Mouse (Mus musculus) C2C12 (cell line): Measurements from ENCODE around the gene Stn1. TPM values are rescaled to one million over a fixed set of nuclear protein-coding genes. Genes with fewer than 3 reads are reported as not detected.

Experiments used
- H3K27me3 ChIP-seq: one replicate; pipeline ENCODE4 v1.6.1; 2011; ENCODE audit not compliant: control insufficient read depth, insufficient read depth, insufficient read length
- H3K36me3 ChIP-seq: one replicate; pipeline ENCODE4 v1.6.1; 2011; ENCODE audit not compliant: control insufficient read depth, insufficient read depth
- H3K4me3 ChIP-seq: one replicate; pipeline ENCODE4 v1.5.1; 2011; ENCODE audit warnings: mild to moderate bottlenecking, control low read depth; ENCODE audit not compliant: poor library complexity, insufficient read depth, severe bottlenecking
- H3K79me2 ChIP-seq: one replicate; pipeline ENCODE4 v1.6.1; 2011; ENCODE audit not compliant: control insufficient read depth, insufficient read depth
- H3K79me3 ChIP-seq: one replicate; pipeline ENCODE4 v1.6.1; 2011; ENCODE audit warnings: low read depth, control low read depth
- H3ac ChIP-seq: one replicate; pipeline ENCODE3; 2011; ENCODE audit warnings: low read depth; ENCODE audit not compliant: control insufficient read depth, insufficient read length
- CEBPB ChIP-seq: IDR thresholded peaks from one replicate; pipeline ENCODE4 v1.6.1; 2011; ENCODE audit warnings: low read depth, mild to moderate bottlenecking, control low read depth, moderate library complexity
- CTCF ChIP-seq: IDR thresholded peaks from one replicate; pipeline ENCODE4 v1.5.1; 2011; ENCODE audit not compliant: control insufficient read depth, insufficient read depth, insufficient read length
- FOSL1 ChIP-seq: IDR thresholded peaks from one replicate; pipeline ENCODE4 v1.8.0; 2011; ENCODE audit warnings: mild to moderate bottlenecking, low read length; ENCODE audit not compliant: poor library complexity, insufficient read depth, severe bottlenecking
- MAX ChIP-seq: IDR thresholded peaks from one replicate; pipeline ENCODE4 v1.6.1; 2011; ENCODE audit warnings: mild to moderate bottlenecking, control low read depth
- MYOD1 ChIP-seq: IDR thresholded peaks from one replicate; pipeline ENCODE4 v1.6.1; 2011; ENCODE audit warnings: low read depth; ENCODE audit not compliant: control insufficient read depth, insufficient read length
- MYOG ChIP-seq: IDR thresholded peaks from one replicate; pipeline ENCODE4 v1.6.1; 2011; ENCODE audit not compliant: control insufficient read depth, insufficient read length; ENCODE audit errors: extremely low read depth
- USF1 ChIP-seq: IDR thresholded peaks from one replicate; pipeline ENCODE4 v1.6.1; 2011; ENCODE audit warnings: low read depth, mild to moderate bottlenecking, control low read depth, moderate library complexity
- polyA plus RNA-seq: library from polyadenylated mRNA; unstranded; fragments of >200 nt; fragmentation: generic; extraction: Trizol; gene quantifications from one replicate; pipeline ENCODE4 v1.2.1, GENCODE M21; 2012; ENCODE audit warnings: missing spikeins

Gene Stn1
- polyA plus RNA-seq, 1 experiment, result 50.7 TPM

DNA sequence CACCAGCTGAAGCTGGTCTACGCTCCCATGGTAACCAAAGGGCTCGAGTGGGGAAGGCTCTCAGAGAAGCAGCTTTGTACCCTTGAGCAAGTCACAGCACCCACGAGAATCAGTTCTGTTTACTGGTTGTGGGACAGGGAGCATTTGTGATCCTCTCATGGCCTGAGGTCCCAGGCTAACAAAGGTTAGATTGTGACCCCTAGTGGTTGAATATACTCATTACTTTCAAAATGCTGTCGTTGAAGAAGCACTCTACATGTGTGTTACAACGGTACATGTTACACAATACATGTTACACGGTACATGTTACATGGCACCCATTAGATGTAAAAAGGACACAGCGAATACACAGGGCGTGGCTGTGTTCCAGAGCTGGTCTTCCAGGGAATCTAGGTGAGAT lies 34.7 kb downstream of the Stn1 start:
- TF ChIP-seq USF1 (no peak), CTCF (peak; percentile 30)
- H3ac ChIP-seq, result no peak overlapping the region
- no peaks in the 10 kb centered on the region for H3K27me3 ChIP-seq
- H3K79me2 ChIP-seq, result peaks cover 44% of the 10 kb centered on the region
- no peak overlapping the region for H3K4me3 ChIP-seq
- peaks cover 16% of the 10 kb centered on the region for H3K79me3 ChIP-seq
- H3K36me3 ChIP-seq, result peaks cover 32% of the 10 kb centered on the region

DNA sequence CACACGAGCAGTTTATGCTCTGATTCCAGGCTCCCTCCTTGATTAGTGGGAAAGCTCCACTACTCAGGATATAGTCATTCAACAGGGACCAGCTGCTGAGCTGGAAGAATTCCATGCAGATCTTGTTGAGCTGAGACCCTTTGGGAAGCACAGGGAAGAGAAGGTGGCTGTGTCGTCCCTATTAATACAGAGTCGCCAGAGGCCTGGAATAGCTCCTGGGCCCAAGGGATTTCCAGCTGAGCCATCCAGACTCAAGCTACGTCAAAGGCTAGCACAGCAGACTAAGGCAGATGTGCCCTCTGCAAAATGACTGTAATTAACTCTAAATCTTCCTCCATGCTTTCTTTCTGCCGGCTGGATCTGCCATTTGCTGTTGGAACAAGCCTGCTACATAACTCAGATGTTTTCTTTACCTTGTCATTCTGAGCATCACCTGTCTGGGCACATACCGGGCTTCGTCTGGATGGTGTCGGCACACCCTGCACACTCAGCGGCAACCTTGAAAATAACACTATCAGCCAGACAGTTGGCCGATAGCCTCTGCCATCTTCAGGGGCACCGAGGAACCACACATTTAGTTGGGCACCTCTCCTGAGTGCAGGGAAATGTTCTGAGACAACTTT lies 36.8 kb downstream of the Stn1 start:
- Histone ChIP-seq H3K79me2 (peaks cover 24% of the 10 kb centered on the region), H3K36me3 (peaks cover 27% of the 10 kb centered on the region), H3ac (no peak overlapping the region), H3K79me3 (peaks cover 7% of the 10 kb centered on the region), H3K27me3 (no peaks in the 10 kb centered on the region), H3K4me3 (no peak overlapping the region)
- no peak for TF ChIP-seq CEBPB
- TF ChIP-seq CTCF, result no peak
- no peak for TF ChIP-seq MYOD1
- TF ChIP-seq MYOG, result no peak
- TF ChIP-seq USF1, result no peak
- TF ChIP-seq MAX, result no peak
- no peak for TF ChIP-seq FOSL1

DNA sequence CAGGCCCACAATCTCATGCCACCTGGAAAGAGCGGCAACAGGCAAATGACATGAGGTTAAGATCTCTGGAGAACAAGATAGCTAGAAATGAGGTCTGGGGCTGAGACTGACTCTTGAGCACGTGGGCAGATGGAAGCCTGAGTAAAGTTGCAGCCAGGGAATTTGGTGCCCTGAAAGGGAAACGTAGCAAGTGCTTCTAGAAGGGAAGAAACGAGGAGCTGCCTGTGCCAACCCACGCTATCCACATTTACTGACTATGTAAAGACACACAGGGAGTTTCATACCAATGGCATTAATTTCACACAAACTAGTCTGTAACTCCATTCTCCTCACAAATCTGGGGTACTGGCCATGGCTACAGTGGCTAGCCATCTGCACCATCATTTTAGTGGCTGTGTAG lies 37.5 kb downstream of the Stn1 start:
- Histone ChIP-seq H3ac (no peak overlapping the region), H3K36me3 (peaks cover 20% of the 10 kb centered on the region), H3K79me2 (peaks cover 17% of the 10 kb centered on the region), H3K79me3 (peaks cover 5% of the 10 kb centered on the region), H3K27me3 (no peaks in the 10 kb centered on the region), H3K4me3 (no peak overlapping the region)
- no peak for TF ChIP-seq CTCF
- no peak for TF ChIP-seq USF1
- TF ChIP-seq FOSL1, result no peak
- TF ChIP-seq MYOD1, result no peak
- TF ChIP-seq MAX, result no peak
- no peak for TF ChIP-seq MYOG
- no peak for TF ChIP-seq CEBPB

DNA sequence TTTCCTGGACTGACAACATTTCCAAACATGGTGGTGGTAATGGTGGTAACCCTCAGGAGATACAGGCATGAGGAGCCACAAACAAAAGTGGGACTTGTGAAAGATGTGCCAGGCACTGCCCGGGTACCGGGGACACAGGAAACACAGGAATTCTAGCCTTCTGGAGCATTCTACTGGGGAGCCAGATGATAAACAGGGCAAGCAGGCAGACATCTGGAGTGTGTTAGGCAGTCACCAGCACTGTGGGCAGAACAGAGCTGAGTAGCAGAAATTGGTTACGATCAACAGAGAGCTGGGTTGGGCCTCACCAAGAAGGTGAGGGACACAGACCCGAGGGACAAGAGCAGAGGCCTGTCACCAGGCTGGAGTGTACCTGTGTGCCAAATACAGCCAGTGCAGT lies 38.4 kb downstream of the Stn1 start:
- no peaks in the 10 kb centered on the region for H3K27me3 ChIP-seq
- no peak overlapping the region for H3ac ChIP-seq
- no peak overlapping the region for H3K4me3 ChIP-seq
- H3K79me2 ChIP-seq, result peaks cover 12% of the 10 kb centered on the region
- H3K79me3 ChIP-seq, result peaks cover 3% of the 10 kb centered on the region
- TF ChIP-seq USF1 (no peak), MYOD1 (no peak), CTCF (no peak), MAX (no peak), MYOG (no peak), FOSL1 (no peak), CEBPB (no peak)
- H3K36me3 ChIP-seq, result peaks cover 13% of the 10 kb centered on the region

DNA sequence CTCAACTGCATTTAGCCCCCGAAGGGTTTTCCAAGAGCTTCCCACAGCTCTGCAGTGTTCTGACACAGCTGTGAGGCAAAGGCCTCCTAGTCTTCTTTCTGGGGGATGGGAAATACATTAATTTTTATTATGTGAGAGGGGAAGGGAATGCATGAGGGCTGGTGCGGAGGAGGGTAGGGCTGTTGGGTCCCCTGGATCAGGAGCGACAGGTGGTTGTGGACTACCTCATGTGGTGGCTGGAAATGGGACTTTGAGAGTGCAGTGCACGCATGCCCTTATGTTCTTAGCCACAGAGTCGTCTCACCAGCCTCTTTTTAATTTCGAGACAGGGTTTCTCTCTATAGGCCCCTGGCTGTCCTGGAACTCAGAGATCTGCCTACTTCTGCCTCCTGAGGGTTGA lies 39.6 kb downstream of the Stn1 start:
- Histone ChIP-seq H3K36me3 (peaks cover 13% of the 10 kb centered on the region), H3K79me2 (peaks cover 1% of the 10 kb centered on the region), H3K27me3 (no peaks in the 10 kb centered on the region), H3K4me3 (no peak overlapping the region), H3K79me3 (peaks cover 3% of the 10 kb centered on the region), H3ac (no peak overlapping the region)
- TF ChIP-seq MAX (no peak), MYOD1 (no peak), USF1 (no peak), FOSL1 (no peak), CEBPB (no peak), CTCF (no peak), MYOG (no peak)

DNA sequence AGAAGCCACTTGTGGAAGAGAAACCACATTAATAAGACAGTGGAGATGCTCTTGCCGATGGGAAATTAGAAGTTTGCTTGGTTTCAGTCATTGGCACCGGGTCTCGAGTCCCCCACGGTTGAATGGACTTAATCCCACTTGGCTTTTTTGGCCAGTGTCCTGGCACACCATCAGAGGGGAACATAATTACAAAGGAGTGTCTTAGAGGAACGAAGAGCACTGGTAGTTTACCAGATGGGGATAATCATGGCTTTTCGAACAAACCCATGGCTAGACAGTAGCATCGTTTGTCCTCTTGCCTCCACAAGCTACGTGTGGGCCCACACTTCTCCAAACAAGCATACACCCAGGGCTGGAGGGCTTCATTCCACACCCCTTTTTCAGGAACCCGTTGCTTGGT lies 40.0 kb downstream of the Stn1 start:
- H3ac ChIP-seq, result no peak overlapping the region
- peaks cover 1% of the 10 kb centered on the region for H3K79me3 ChIP-seq
- no peak for TF ChIP-seq USF1
- no peak for TF ChIP-seq MYOG
- no peak for TF ChIP-seq MYOD1
- no peak for TF ChIP-seq CEBPB

More for the DNA sequence above, 40.0 kb downstream of the Stn1 start:
- H3K4me3 ChIP-seq, result no peak overlapping the region
- H3K79me2 ChIP-seq, result no peaks in the 10 kb centered on the region
- no peaks in the 10 kb centered on the region for H3K27me3 ChIP-seq
- H3K36me3 ChIP-seq, result peaks cover 13% of the 10 kb centered on the region
